Mouse (Mus musculus) stomach, embryonic 16.5 days (tissue): ENCODE data around the gene Mid1. TPM values are rescaled to one million over a fixed set of nuclear protein-coding genes. Genes with fewer than 3 reads are reported as not detected.
"Not testable (repeated sequence)": the region's sequence is repeated elsewhere in the genome, so short reads cannot be mapped to it uniquely, and the experiment has no call there.

Source experiments
- ATAC-seq: fragments of 200-750 bp; cut with Nextera tagmentation; 2 replicates; pipeline ENCODE4 v1.8.0; 2017; ENCODE audit warnings: moderate number of reproducible peaks, moderate TSS enrichment; ENCODE audit not compliant: insufficient read depth, low FRiP score
- H3K27ac ChIP-seq: fragments of 300-500 bp; sonication (generic); 2 replicates; pipeline ENCODE4 v1.5.1; 2014; ENCODE audit warnings: low read length
- H3K27me3 ChIP-seq: fragments of 300-500 bp; sonication (generic); 2 replicates; pipeline ENCODE4 v1.6.1; 2014; ENCODE audit warnings: low read length, control low read depth, mixed read lengths; ENCODE audit not compliant: control insufficient read depth, insufficient read depth
- H3K36me3 ChIP-seq: fragments of 300-500 bp; sonication (generic); 2 replicates; pipeline ENCODE4 v1.6.1; 2014; ENCODE audit warnings: low read length; ENCODE audit not compliant: control insufficient read depth, insufficient read depth
- H3K4me1 ChIP-seq: fragments of 300-500 bp; sonication (generic); 2 replicates; pipeline ENCODE4 v1.6.1; 2014; ENCODE audit warnings: low read length, control low read depth, mixed read lengths; ENCODE audit not compliant: control insufficient read depth, insufficient read depth
- H3K4me2 ChIP-seq: fragments of 300-500 bp; sonication (generic); 2 replicates; pipeline ENCODE4 v1.6.1; 2014; ENCODE audit warnings: low read depth, low read length, mixed read lengths
- H3K4me3 ChIP-seq: fragments of 300-500 bp; sonication (generic); replicated peaks from 2 replicates; pipeline ENCODE4 v1.5.1; 2014; ENCODE audit warnings: mild to moderate bottlenecking, low read length
- H3K9ac ChIP-seq: fragments of 300-500 bp; sonication (generic); 2 replicates; pipeline ENCODE4 v1.6.1; 2014; ENCODE audit warnings: low read length
- H3K9me3 ChIP-seq: fragments of 300-500 bp; sonication (generic); replicated peaks from 2 replicates; pipeline ENCODE4 v1.6.1; 2016; ENCODE audit warnings: low read length, control low read depth; ENCODE audit not compliant: control insufficient read depth
- WGBS: fragments of 180-500 bp; shearing (Covaris S2); extraction: QIAGEN DNeasy Blood & Tissue Kit; methylation state at CpG from one replicate; pipeline ENCODE4 v1.1.7; 2014; 5-methylcytosine and 5-hydroxymethylcytosine counted together
- polyA plus RNA-seq: library from polyadenylated mRNA; unstranded; fragments of >200 nt; fragmentation: Nextera tagmentation; extraction: Ambion mirVana; gene quantifications from 2 replicates; pipeline ENCODE4 v1.2.1, GENCODE M21; 2015

Gene Mid1
- polyA plus RNA-seq, 1 experiment from 2014 or later, result 6.8 TPM

DNA sequence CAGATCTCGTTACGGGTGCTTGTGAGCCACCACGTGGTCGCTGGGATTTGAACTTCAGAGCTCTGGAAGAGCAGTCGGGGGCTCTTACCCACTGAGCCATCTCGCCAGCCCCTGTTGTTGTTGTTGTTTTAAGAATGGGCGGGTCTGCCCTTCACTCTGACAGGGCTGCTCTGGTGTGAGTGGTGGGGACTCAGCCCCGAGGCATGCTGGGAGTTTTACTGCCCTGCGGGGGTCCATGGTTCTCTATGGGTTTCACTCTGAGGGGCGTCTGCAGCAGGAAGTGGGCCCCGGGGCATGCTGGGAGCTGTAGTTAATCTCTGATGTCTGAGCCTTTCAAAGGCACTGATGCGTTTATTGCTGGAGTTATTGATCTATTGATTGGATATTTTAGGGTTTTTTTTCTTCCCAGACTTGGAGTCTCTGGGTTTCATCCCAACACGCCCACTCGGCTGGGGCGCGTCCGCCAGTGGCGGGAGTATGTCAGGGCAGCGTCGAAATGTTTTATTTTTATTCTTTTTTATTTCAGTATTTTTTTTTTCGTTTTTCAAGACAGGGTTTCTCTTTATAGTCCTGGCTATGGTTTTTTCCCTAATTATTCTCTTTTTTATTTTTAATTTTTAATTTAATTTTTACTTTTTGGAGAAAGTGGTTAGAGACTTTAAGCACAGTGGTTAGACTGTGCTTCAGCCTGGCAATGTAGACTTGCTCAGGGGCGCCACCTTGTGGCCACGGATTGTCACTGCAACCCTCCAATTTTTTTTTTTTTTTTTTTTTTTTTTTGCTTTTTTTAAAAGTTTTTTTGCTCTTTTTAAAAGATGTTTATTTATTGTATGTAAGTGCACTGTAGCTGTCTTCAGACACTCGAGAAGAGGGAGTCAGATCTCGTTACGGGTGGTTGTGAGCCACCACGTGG lies 332.6 kb downstream of the Mid1 start:
- H3K4me1 ChIP-seq, H3K27me3 ChIP-seq, H3K4me2 ChIP-seq, H3K4me3 ChIP-seq, H3K9ac ChIP-seq, H3K27ac ChIP-seq: not testable (repeated sequence)
- Histone ChIP-seq H3K9me3 (peaks cover 18% of the 10 kb centered on the region), H3K36me3 (peaks cover 21% of the 10 kb centered on the region)
- peak; percentile 79 for ATAC-seq
- WGBS, result 53% methylated on average over 27 of the region's 27 CpGs

DNA sequence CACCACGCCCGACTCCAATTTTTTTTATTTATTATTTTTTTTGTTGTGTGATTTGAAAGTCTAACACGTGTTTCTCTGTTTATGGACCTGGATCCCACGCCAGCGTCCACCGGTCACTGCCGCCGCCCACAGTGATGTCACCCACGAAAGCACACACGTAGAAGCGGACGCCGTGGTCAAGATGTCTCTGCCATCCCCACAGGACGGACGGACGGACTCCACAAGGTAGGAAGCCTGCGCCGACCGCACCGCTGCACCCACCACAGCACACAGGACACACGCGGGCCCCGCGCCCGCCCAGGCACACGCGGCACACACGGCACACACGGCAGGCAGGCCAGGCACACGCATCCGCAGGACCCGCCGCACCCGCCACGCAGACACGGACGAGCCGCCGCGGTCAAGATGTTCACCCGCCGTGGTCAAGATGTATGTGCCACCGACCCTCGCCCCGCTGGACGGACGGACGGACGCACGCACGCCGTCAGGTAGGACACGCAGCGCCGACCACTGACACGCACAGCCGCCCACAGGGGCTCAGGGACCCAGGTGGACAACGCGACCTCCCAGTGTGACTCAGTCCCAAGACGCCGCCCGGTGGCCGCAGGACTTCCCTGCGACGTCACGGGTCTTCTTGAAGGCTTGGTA lies 333.7 kb downstream of the Mid1 start:
- not testable (repeated sequence) for H3K4me1 ChIP-seq, H3K4me3 ChIP-seq, H3K4me2 ChIP-seq, H3K27me3 ChIP-seq, H3K27ac ChIP-seq, H3K9ac ChIP-seq
- 86% methylated on average over 66 of the region's 66 CpGs for WGBS
- Histone ChIP-seq H3K9me3 (peaks cover 18% of the 10 kb centered on the region), H3K36me3 (peaks cover 21% of the 10 kb centered on the region)
- ATAC-seq, result peak; percentile 88

DNA sequence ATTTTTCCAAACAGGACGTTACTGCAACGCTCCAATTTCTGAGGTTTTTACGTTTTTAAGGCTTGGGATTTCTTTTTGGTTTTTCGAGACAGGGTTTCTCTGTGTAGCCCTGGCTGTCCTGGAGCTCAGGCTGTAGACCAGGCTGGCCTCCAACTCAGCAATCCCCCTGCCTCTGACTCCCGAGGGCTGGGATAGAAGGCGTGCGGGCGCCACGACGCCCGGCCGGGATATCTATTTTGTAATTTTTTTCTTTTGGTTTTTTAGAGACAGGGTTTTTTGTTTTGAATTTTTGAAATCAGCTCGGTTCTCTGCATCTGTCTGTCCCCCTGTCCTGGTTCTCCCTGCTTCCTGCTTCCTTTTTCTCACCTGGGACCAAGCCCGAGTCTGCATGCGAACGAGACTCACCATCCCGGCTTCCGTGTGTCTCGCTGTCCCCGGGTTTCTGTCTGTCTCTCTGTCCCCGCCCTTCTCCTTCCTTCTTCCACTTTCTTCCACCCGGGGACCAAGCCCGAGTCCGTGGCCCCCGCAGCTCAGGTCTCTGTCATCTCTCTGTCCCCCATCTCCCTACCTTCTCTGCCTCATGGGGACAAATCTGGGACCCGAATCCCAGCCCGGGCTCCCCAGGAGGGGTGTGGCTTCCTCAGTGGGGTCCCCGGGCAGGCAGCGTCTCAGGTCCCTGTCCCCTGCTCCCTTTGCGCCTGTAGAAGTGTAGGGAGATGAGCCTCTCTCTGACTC lies 334.4 kb downstream of the Mid1 start:
- H3K4me3 ChIP-seq, H3K27ac ChIP-seq, H3K9ac ChIP-seq, H3K4me1 ChIP-seq, H3K4me2 ChIP-seq, H3K27me3 ChIP-seq: not testable (repeated sequence)
- WGBS, result 85% methylated on average over 30 of the region's 30 CpGs
- Histone ChIP-seq H3K36me3 (peaks cover 21% of the 10 kb centered on the region), H3K9me3 (peaks cover 18% of the 10 kb centered on the region)
- ATAC-seq, result peak; percentile 46

DNA sequence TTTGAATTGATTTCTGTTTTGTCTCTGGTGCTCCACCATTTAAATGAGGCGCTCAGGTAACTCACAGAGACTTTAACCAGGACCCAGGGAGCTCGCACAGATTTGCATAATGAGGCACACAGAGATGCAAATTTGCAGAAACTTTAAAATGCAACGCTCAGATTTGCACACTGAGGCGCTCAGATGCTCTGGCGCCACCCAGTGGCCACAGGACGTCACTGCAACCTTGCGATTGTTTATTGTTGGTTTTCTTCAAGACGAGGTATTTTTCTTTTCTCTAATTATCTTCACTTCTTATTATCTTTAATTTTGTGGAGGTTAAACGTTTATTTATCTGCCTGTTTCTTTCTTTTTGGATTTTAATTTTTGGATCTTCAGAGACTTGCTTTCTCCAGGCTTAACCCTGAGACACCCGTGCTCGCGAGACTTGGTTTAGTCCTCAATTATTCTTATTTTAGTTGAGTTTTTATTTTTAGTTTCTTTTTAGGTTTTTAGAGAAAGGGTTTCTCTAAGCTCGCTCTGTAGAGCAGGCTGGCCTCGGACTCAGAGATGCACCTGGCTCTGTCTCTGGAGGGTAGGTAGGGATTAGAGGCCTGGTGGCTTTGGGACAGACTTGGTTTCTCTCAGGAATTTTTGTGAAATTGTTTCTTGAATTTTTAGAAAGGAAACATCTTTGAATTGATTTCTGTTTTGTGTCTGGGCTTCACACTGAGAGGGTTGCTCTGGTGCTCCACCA lies 335.1 kb downstream of the Mid1 start:
- H3K4me1 ChIP-seq, H3K4me2 ChIP-seq, ATAC-seq, H3K9ac ChIP-seq, H3K27me3 ChIP-seq, H3K27ac ChIP-seq, H3K4me3 ChIP-seq: not testable (repeated sequence)
- WGBS, result 54% methylated on average over 14 of the region's 14 CpGs
- H3K9me3 ChIP-seq, result peaks cover 18% of the 10 kb centered on the region
- peaks cover 21% of the 10 kb centered on the region for H3K36me3 ChIP-seq

DNA sequence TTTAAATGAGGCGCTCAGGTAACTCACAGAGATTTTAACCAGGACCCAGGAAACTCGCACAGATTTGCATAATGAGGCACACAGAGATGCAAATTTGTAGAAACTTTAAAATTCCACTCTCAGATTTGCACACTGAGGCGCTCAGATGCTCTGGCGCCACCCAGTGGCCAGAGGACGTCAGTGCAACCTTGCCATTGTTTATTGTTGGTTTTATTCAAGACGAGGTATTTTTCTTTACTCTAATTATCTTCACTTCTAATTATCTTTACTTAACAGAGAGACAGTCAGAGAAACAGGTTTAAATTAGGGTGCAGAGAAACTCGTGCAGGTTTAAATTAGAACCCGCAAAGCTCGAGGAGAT lies 335.7 kb downstream of the Mid1 start:
- not testable (repeated sequence) for H3K27me3 ChIP-seq, H3K4me1 ChIP-seq, H3K27ac ChIP-seq, H3K4me2 ChIP-seq, ATAC-seq, H3K4me3 ChIP-seq, H3K9ac ChIP-seq
- 47% methylated on average over 9 of the region's 9 CpGs for WGBS
- H3K36me3 ChIP-seq, result peaks cover 21% of the 10 kb centered on the region
- H3K9me3 ChIP-seq, result peaks cover 18% of the 10 kb centered on the region

DNA sequence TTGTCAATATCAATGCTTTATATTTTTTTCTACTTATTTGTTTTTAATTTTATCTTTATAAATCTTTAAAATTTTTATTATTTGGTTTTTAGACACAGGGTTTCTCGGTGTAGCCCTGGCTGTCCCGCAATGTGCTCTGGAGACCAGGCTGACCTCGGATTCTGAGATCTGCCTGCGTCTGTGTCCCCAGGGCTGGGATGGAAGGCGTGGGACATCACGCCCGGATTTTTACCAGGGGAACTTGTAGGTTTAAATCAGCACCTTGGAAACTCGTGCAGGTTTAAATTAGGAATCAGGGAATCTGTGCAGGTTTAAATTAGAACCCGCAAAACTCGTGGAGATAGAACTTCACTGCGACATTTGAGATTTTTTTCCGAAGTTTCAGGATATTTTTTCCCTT lies 336.2 kb downstream of the Mid1 start:
- not testable (repeated sequence) for H3K27me3 ChIP-seq, H3K4me1 ChIP-seq, H3K4me3 ChIP-seq, H3K27ac ChIP-seq, H3K9ac ChIP-seq, H3K4me2 ChIP-seq, ATAC-seq
- WGBS, result 77% methylated on average over 12 of the region's 12 CpGs
- H3K9me3 ChIP-seq, result peaks cover 18% of the 10 kb centered on the region
- H3K36me3 ChIP-seq, result peaks cover 21% of the 10 kb centered on the region

DNA sequence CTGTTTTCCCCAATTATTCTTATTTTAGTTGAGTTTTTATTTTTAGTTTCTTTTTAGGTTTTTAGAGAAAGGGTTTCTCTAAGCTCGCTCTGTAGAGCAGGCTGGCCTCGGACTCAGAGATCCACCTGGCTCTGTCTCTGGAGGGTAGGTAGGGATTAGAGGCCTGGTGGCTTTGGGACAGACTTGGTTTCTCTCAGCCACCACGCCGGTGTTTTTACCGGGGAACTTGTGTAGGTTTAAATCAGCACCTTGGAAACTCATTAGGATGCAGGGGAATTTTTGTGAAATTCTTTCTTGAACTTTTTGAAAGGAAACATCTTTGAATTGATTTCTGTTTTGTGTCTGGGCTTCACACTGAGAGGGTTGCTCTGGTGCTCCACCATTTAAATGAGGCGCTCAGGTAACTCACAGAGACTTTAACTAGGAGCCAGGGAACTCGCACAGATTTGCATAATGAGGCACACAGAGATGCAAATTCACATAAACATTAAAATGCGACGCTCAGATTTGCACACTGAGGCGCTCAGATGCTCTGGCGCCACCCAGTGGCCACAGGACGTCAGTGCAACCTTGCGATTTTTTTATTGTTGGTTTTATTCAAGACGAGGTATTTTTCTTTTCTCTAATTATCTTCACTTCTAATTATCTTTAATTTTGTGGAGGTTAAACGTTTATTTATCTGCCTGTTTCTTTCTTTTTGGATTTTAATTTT lies 336.9 kb downstream of the Mid1 start:
- not testable (repeated sequence) for H3K27me3 ChIP-seq, ATAC-seq

More for the DNA sequence above, 336.9 kb downstream of the Mid1 start:
- H3K27ac ChIP-seq, H3K4me1 ChIP-seq, H3K9ac ChIP-seq, H3K4me3 ChIP-seq, H3K4me2 ChIP-seq: not testable (repeated sequence)
- Histone ChIP-seq H3K9me3 (peaks cover 18% of the 10 kb centered on the region), H3K36me3 (peaks cover 21% of the 10 kb centered on the region)
- 48% methylated on average over 15 of the region's 15 CpGs for WGBS
